Mouse (Mus musculus): ENCODE results near the gene Vmn1r41.

Vmn1r41 gene

GRCm38 (mm10) chr6:89740466-89740865, at the start of gene Vmn1r41:
Gene Vmn1r41, plus strand, starts transcription at chr6:89740766.
- no peak for DNase-seq

- DNase-seq, result no peak
Observed at GRCm38 (mm10) chr6:89706624-89707023, 33.9 kb upstream of the Vmn1r41 start.

- no peak for DNase-seq
Observed at GRCm38 (mm10) chr6:89707240-89707639, 33.3 kb upstream of the Vmn1r41 start, which contains the start of gene Vmn1r40. Gene Vmn1r40, plus strand, starts transcription at chr6:89707540.

- DNase-seq, result no peak
Observed at GRCm38 (mm10) chr6:89718051-89718450, 22.5 kb upstream of the Vmn1r41 start.

- no peak for DNase-seq
Observed at GRCm38 (mm10) chr6:89742811-89743210, 2.2 kb downstream of the Vmn1r41 start.

GRCm38 (mm10) chr6:89790231-89790630, 49.7 kb downstream of the Vmn1r41 start:
- DNase-seq, result no peak
